Mouse (Mus musculus) limb, embryonic 14.5 days (tissue): Measurements from ENCODE around the gene Gm49333. TPM values are rescaled to one million over a fixed set of nuclear protein-coding genes. Genes with fewer than 3 reads are reported as not detected.
A peak's percentile ranks its signal among the peaks of the same experiment; 100 is the strongest.

Source experiments
- ATAC-seq: fragments of 200-750 bp; cut with Nextera tagmentation; 2 replicates; pipeline ENCODE4 v1.8.0; 2017; ENCODE audit warnings: low read depth, moderate number of reproducible peaks, moderate TSS enrichment; ENCODE audit not compliant: low FRiP score
- DNase-seq: peaks from one replicate; pipeline ENCODE4 v3.0.0-alpha.2; 2015; ENCODE audit warnings: low spot score
- H3K27ac ChIP-seq: fragments of 300-500 bp; sonication (generic); replicated peaks from 2 replicates; pipeline ENCODE4 v1.5.1; 2014; ENCODE audit warnings: low read depth, mild to moderate bottlenecking, low read length, moderate library complexity, mixed read lengths
- H3K27me3 ChIP-seq: fragments of 300-500 bp; sonication (generic); 2 replicates; pipeline ENCODE4 v1.6.1; 2014; ENCODE audit warnings: low read length, mixed read lengths; ENCODE audit not compliant: control insufficient read depth, insufficient read depth
- H3K36me3 ChIP-seq: fragments of 300-500 bp; sonication (generic); 2 replicates; pipeline ENCODE4 v1.6.1; 2014; ENCODE audit warnings: mild to moderate bottlenecking, low read length, moderate library complexity, mixed read lengths; ENCODE audit not compliant: control insufficient read depth, insufficient read depth
- H3K4me1 ChIP-seq: fragments of 300-500 bp; sonication (generic); 2 replicates; pipeline ENCODE4 v1.6.1; 2014; ENCODE audit warnings: antibody characterized with exemption, low read length, mixed read lengths; ENCODE audit not compliant: control insufficient read depth, insufficient read depth
- H3K4me2 ChIP-seq: fragments of 300-500 bp; sonication (generic); replicated peaks from 2 replicates; pipeline ENCODE4 v1.6.1; 2014; ENCODE audit warnings: low read depth, mild to moderate bottlenecking, low read length, moderate library complexity; ENCODE audit not compliant: severe bottlenecking
- H3K4me3 ChIP-seq: fragments of 300-500 bp; sonication (generic); replicated peaks from 2 replicates; pipeline ENCODE4 v1.5.1; 2014; ENCODE audit warnings: low read length
- H3K9ac ChIP-seq: fragments of 300-500 bp; sonication (generic); 2 replicates; pipeline ENCODE4 v1.6.1; 2014; ENCODE audit warnings: mild to moderate bottlenecking, low read depth, low read length, moderate library complexity; ENCODE audit not compliant: severe bottlenecking
- H3K9me3 ChIP-seq: fragments of 300-500 bp; sonication (generic); 2 replicates; pipeline ENCODE4 v1.6.1; 2016; ENCODE audit warnings: low read length; ENCODE audit not compliant: control insufficient read depth
- POLR2A ChIP-seq: fragments of 200-500 bp; IDR thresholded peaks from 2 replicates; pipeline ENCODE4 v1.8.0; 2012; ENCODE audit warnings: inconsistent platforms, mild to moderate bottlenecking, moderate library complexity, borderline replicate concordance; ENCODE audit not compliant: insufficient read depth, insufficient read length; ENCODE audit errors: extremely low read depth
- WGBS: fragments of 180-500 bp; shearing (Covaris S2); extraction: QIAGEN DNeasy Blood & Tissue Kit; methylation state at CpG from one replicate; pipeline ENCODE4 v1.1.7; 2014; 5-methylcytosine and 5-hydroxymethylcytosine counted together
- polyA plus RNA-seq, 2 experiments: library from polyadenylated mRNA; depleted of rRNA in 1 of 2; stranded (reverse) in 1 of 2; unstranded in 1 of 2; fragments of >200 nt; fragmentation: Nextera tagmentation in 1 of 2; extraction: Ambion mirVana in 1 of 2; gene quantifications; 2 replicates each; pipeline versions ENCODE4 v1.2.1 to v1.2.3; 2012 to 2014

Gene Gm49333
- polyA plus RNA-seq, 2 experiments, result not detected

GRCm38 (mm10) chr16:20591076-20591705, 20.2 kb upstream of the Gm49333 start:
- Histone ChIP-seq H3K27me3 (peaks cover 48% of the 10 kb centered on the region), H3K4me3 (peak overlapping the region; percentile 52), H3K27ac (no peak overlapping the region), H3K9ac (no peak overlapping the region), H3K9me3 (no peaks in the 10 kb centered on the region), H3K4me1 (peaks cover 17% of the 10 kb centered on the region), H3K36me3 (no peaks in the 10 kb centered on the region), H3K4me2 (peak overlapping the region; percentile 90)
- TF ChIP-seq POLR2A, result no peak
- 6% methylated on average over 48 of the region's 48 CpGs for WGBS
- ATAC-seq (no peak), DNase-seq (no peak)

DNA sequence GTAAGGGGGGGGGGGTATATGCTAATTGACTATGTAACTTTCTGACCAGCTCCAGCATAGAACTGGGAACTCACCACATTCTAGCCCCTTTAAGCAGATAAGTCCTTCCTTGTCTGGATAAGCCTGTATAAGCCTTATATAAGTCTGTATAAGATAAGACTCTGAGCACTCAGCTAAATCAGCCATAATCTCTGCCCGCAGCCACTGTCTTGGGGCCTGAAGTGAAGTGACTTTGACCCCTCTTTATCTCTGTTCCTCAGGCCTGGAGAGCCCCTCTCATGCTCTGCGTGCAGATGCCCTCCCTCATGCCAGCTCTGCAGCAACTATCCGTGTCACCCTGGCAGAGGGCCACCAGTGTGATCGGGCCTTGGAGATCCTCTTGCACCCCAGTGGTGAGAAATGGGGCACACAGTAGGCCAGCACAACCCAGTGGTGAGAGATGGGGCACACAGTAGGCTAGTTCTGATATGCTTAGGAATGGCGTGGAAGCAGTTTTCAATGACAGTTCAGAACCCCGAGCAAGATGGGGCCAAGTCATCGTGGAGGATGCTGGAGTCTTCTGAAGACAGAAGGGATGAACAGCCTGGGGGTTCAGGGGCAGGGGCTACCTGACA, 16.2 kb upstream of the Gm49333 start:
- H3K36me3 ChIP-seq, result no peaks in the 10 kb centered on the region
- DNase-seq (no peak), ATAC-seq (no peak)
- no peak overlapping the region for H3K4me3 ChIP-seq
- peaks cover 11% of the 10 kb centered on the region; the same call in 1 of the 2 replicates for H3K4me1 ChIP-seq
- H3K27me3 ChIP-seq, result peaks cover 34% of the 10 kb centered on the region
- WGBS, result 84% methylated on average over 7 of the region's 7 CpGs
- H3K27ac ChIP-seq, result no peak overlapping the region
- no peak for TF ChIP-seq POLR2A
- H3K9ac ChIP-seq, result no peak overlapping the region
- no peaks in the 10 kb centered on the region for H3K9me3 ChIP-seq
- no peak overlapping the region for H3K4me2 ChIP-seq

GRCm38 (mm10) chr16:20595737-20596136, 15.7 kb upstream of the Gm49333 start:
- ATAC-seq, result no peak
- WGBS, result 85% methylated on average over 4 of the region's 4 CpGs
- Histone ChIP-seq H3K9me3 (no peaks in the 10 kb centered on the region), H3K4me1 (peaks cover 5% of the 10 kb centered on the region; the same call in 1 of the 2 replicates), H3K36me3 (no peaks in the 10 kb centered on the region), H3K27ac (no peak overlapping the region), H3K9ac (no peak overlapping the region), H3K4me3 (no peak overlapping the region), H3K4me2 (no peak overlapping the region), H3K27me3 (peaks cover 28% of the 10 kb centered on the region)
- no peak for TF ChIP-seq POLR2A
- DNase-seq, result no peak

DNA sequence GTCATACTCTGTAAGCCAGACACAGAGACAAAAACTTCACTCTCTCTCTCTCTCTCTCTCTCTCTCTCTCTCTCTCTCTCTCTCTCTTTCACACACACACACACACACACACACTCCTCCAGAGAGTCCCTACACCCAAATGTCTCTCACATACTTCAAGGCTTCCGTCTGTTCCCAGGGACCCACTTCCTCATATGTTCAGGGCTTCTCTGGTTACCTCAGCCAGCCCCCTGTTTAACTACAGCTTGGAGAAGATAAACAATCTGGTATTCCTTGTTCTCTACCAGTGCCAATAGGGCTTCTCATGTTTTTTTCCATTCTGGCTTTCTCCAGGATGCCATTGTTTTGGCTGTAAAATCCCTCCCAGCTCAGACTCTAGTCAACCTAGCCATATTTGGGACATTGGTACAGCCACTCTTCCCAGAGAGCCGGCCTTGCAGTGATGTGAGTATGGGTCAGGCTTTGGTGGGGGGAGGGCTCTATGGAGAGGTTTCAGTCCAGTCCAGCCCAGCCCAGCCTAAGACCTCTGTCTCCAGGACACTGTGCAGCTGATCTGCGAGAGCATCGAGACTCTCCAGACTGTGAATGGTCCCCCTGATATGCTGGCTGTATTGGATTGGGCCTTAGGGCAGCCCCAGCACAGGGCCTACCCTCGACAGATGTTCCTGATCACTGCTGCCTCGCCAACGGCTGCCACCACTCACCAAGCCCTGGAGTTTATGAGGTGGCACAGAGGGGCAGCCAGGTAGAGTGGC, 14.5 kb upstream of the Gm49333 start:
- Histone ChIP-seq H3K9ac (no peak overlapping the region), H3K4me3 (no peak overlapping the region), H3K4me1 (no peaks in the 10 kb centered on the region), H3K4me2 (no peak overlapping the region), H3K9me3 (no peaks in the 10 kb centered on the region), H3K27ac (no peak overlapping the region), H3K36me3 (no peaks in the 10 kb centered on the region), H3K27me3 (peaks cover 17% of the 10 kb centered on the region)
- DNase-seq, result no peak
- no peak for TF ChIP-seq POLR2A
- no peak for ATAC-seq
- WGBS, result 39% methylated on average over 7 of the region's 7 CpGs

- DNase-seq (no peak), ATAC-seq (no peak)
- Histone ChIP-seq H3K36me3 (peaks cover 16% of the 10 kb centered on the region), H3K4me3 (no peak overlapping the region), H3K9ac (no peak overlapping the region), H3K4me2 (no peak overlapping the region), H3K9me3 (no peaks in the 10 kb centered on the region), H3K4me1 (no peaks in the 10 kb centered on the region), H3K27me3 (no peaks in the 10 kb centered on the region), H3K27ac (no peak overlapping the region)
- no peak for TF ChIP-seq POLR2A
- WGBS, result 77% methylated on average over 5 of the region's 5 CpGs
These were observed 10.9 kb upstream of the Gm49333 start for GRCm38 (mm10) chr16:20600511-20600910.
